Mouse (Mus musculus) macrophage (primary cell): ENCODE measurements around the gene Gpsm1. TPM values are rescaled to one million over a fixed set of nuclear protein-coding genes. Genes with fewer than 3 reads are reported as not detected.

Source experiments
- H3K27ac ChIP-seq: fragments of 350-480 bp; formaldehyde crosslinking; 2 replicates; pipeline ENCODE4 v1.9.0; 2021
- H3K36me3 ChIP-seq: fragments of 350-480 bp; formaldehyde crosslinking; 2 replicates; pipeline ENCODE4 v1.9.0; 2021; ENCODE audit errors: inconsistent target
- H3K4me3 ChIP-seq: fragments of 350-480 bp; formaldehyde crosslinking; 2 replicates; pipeline ENCODE4 v1.9.0; 2021; ENCODE audit errors: inconsistent target
- H3K79me2 ChIP-seq: fragments of 350-480 bp; formaldehyde crosslinking; 2 replicates; pipeline ENCODE4 v1.9.0; 2021; ENCODE audit errors: inconsistent target
- WGBS: methylation state at CpG from one replicate; pipeline ENCODE4 v1.1.7; 2026; ENCODE audit warnings: inconsistent platforms; ENCODE audit not compliant: missing documents; 5-methylcytosine and 5-hydroxymethylcytosine counted together
- polyA plus RNA-seq: library from polyadenylated mRNA; stranded (reverse); fragments of 250-400 nt; gene quantifications from 3 replicates; pipeline ENCODE4 v1.2.4, GENCODE M21; 2018; ENCODE audit warnings: inconsistent platforms

Gene Gpsm1
- polyA plus RNA-seq, 1 experiment from 2014 or later: 2.4 TPM

- H3K36me3 ChIP-seq: no peaks in the 10 kb centered on the region
- H3K4me3 ChIP-seq: no peak overlapping the region
- 97% methylated on average over 9 of the region's 9 CpGs for WGBS
- no peak overlapping the region for H3K27ac ChIP-seq
- no peaks in the 10 kb centered on the region for H3K79me2 ChIP-seq
Observed at GRCm38 (mm10) chr2:26319109-26319508, 3.8 kb downstream of the Gpsm1 start.

DNA sequence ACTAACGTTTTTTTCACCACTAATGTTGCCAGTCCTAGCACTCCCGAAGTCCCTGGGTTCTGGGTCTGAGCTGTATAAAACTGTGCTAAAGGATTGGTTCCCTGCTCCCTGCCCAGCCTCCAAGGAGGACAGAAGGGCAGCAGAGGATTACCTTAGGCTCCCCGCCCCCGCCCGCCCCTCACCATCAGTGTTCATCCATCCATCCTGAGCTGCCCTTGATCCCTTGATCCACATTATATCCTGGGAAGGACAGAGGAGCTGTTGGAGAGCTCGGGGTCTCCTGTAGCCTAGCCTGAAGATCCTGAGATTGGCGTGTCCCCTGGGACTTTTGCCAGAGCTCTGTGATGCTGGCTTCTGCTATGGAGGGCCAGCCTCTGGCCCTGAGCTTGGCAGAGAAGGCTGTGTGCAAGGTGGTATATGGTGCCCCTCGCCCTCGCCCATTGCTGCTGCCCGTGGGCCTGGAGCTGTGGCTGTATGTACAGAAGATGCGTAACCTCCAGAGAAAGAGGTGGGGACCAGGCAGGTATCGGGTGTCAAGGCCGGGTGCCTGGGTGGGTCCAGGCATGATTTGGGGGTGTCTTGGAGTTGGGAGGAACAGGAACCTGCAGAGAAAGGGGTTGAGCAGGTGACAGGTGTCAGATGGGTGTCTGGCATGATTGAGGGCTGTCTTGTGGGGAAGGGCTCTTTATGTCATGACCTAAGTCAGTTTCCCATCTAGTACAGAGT lies 4.4 kb downstream of the Gpsm1 start:
- Histone ChIP-seq H3K36me3 (no peaks in the 10 kb centered on the region), H3K4me3 (no peak overlapping the region), H3K79me2 (no peaks in the 10 kb centered on the region), H3K27ac (no peak overlapping the region)
- WGBS: 92% methylated on average over 13 of the region's 13 CpGs

- Histone ChIP-seq H3K27ac (no peak overlapping the region), H3K36me3 (no peaks in the 10 kb centered on the region), H3K79me2 (no peaks in the 10 kb centered on the region), H3K4me3 (no peak overlapping the region)
- 91% methylated on average over 14 of the region's 14 CpGs for WGBS
Observed at GRCm38 (mm10) chr2:26320245-26321185, 5.2 kb downstream of the Gpsm1 start.

GRCm38 (mm10) chr2:26323589-26324325 lies 8.4 kb downstream of the Gpsm1 start:
- Histone ChIP-seq H3K36me3 (no peaks in the 10 kb centered on the region), H3K79me2 (no peaks in the 10 kb centered on the region), H3K27ac (no peak overlapping the region), H3K4me3 (no peak overlapping the region)
- WGBS: 94% methylated on average over 13 of the region's 13 CpGs

DNA sequence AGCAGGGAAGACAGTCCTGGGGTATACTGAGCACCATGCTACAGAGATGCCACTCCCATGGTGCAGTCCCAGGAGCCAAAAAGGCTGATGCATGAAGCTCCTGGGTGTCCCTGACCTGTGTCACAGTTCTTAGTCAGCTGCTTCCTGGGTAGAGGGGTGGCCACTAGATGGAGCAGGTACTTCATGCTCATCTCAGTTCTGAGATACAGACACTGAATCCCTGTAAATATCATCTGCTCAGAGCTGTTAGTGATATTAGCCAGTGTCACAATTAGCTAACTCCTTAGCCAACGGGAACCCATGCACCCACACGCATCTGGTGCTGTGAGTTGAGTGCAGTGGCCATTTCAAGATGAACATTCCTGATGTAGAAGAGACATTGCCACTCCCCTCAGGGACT lies 9.6 kb downstream of the Gpsm1 start:
- Histone ChIP-seq H3K4me3 (no peak overlapping the region), H3K79me2 (no peaks in the 10 kb centered on the region), H3K36me3 (no peaks in the 10 kb centered on the region), H3K27ac (no peak overlapping the region)
- 97% methylated on average over 2 of the region's 2 CpGs for WGBS

GRCm38 (mm10) chr2:26325386-26326181 lies 10.3 kb downstream of the Gpsm1 start:
- Histone ChIP-seq H3K27ac (no peak overlapping the region), H3K79me2 (no peaks in the 10 kb centered on the region), H3K4me3 (no peak overlapping the region), H3K36me3 (no peaks in the 10 kb centered on the region)
- 70% methylated on average over 15 of the region's 15 CpGs for WGBS

DNA sequence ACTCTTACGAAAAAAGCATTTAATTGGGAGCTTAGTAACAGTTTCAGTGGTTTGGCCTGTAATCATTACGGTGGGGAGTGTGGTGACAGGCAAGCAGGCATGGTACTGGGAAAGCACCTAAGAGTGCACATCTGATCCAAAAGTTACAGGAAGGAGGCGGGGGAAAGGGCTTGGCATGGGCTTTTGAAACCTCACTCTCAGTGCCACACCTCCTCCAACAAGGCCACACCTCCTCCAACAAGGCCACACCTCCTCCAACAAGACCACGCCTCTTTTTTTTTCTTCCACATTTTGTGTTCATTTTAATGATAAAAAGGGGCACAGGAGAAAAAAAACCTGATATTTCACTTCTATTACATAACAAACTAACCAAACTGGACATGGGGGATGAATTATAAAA lies 12.5 kb downstream of the Gpsm1 start:
- no peaks in the 10 kb centered on the region for H3K36me3 ChIP-seq
- WGBS: 68% methylated on average over 4 of the region's 4 CpGs
- H3K4me3 ChIP-seq: no peak overlapping the region
- H3K27ac ChIP-seq: no peak overlapping the region
- no peaks in the 10 kb centered on the region for H3K79me2 ChIP-seq

GRCm38 (mm10) chr2:26329402-26329801 lies 14.1 kb downstream of the Gpsm1 start:
- Histone ChIP-seq H3K4me3 (no peak overlapping the region), H3K36me3 (no peaks in the 10 kb centered on the region), H3K79me2 (no peaks in the 10 kb centered on the region), H3K27ac (no peak overlapping the region)
- 92% methylated on average over 8 of the region's 8 CpGs for WGBS

- 94% methylated on average over 4 of the region's 4 CpGs for WGBS
- no peak overlapping the region for H3K27ac ChIP-seq
- no peaks in the 10 kb centered on the region for H3K36me3 ChIP-seq
- no peaks in the 10 kb centered on the region for H3K79me2 ChIP-seq
- no peak overlapping the region for H3K4me3 ChIP-seq
Observed at GRCm38 (mm10) chr2:26330056-26330468, 14.7 kb downstream of the Gpsm1 start.

- H3K79me2 ChIP-seq: no peaks in the 10 kb centered on the region
- 93% methylated on average over 6 of the region's 6 CpGs for WGBS
- no peak overlapping the region for H3K27ac ChIP-seq
- no peak overlapping the region for H3K4me3 ChIP-seq
- no peaks in the 10 kb centered on the region for H3K36me3 ChIP-seq
Observed at GRCm38 (mm10) chr2:26330702-26331101, 15.4 kb downstream of the Gpsm1 start.

DNA sequence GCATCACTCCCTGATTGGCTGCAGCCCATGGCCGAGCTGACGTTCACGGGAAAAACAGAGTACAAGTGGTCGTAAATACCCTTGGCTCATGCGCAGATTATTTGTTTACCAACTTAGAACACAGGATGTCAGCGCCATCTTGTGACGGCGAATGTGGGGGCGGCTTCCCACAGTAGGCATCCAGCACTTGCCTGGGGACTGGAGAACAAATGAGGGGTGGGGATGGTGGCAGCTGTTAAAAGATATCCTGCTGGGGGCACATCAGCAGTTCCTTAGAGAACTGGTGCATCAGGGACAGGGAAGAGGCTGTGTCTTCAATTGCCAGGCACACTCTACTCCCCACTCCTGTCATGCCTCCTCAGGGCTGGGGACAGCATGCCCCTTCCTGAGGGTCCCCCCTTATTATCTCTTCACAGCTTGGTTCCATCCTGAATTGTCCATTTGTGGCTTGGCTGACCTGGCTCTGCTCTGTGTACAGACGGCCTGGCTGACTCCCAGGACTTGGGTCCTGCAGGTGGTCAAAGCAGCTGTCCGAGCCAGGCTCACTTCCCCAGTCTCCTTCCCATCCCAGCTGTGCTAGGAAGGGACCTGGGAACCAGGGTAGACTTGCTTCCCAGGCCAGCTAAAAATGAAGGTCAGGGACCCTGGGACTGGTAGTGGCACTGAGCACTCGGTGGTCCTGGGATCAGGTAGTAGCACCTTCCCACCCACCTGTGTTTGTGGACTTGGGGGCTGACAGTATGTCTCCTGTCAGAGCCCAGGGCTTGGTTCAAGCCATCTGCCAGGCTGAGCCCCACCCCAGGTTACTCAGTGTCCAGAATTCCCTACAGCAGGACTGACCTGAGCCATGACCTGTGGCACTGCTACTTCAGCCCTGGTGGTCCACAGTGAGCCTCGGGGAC lies 23.2 kb downstream of the Gpsm1 start:
- H3K36me3 ChIP-seq: no peaks in the 10 kb centered on the region
- H3K4me3 ChIP-seq: no peak overlapping the region
- 97% methylated on average over 8 of the region's 13 CpGs for WGBS
- H3K79me2 ChIP-seq: no peaks in the 10 kb centered on the region
- H3K27ac ChIP-seq: no peak overlapping the region

DNA sequence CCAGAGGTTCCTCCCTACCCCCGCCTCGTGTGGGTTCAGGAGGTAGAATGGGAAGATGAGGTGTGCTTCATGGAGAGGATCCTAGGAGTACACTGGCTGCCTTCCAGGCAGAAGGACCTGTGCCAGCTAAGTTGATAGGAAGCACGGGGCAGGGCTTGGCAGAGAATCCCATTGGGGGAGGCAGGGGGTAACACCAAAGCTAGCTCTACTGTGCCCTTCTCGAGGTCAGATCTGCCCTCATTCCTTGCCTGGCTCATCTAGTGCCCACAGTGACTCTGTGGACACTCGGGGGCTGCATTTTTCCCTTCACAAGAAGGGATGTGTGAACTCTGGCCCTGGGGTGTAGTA lies 23.9 kb downstream of the Gpsm1 start:
- Histone ChIP-seq H3K4me3 (no peak overlapping the region), H3K36me3 (no peaks in the 10 kb centered on the region), H3K79me2 (no peaks in the 10 kb centered on the region), H3K27ac (no peak overlapping the region)
- 96% methylated on average over 5 of the region's 5 CpGs for WGBS

DNA sequence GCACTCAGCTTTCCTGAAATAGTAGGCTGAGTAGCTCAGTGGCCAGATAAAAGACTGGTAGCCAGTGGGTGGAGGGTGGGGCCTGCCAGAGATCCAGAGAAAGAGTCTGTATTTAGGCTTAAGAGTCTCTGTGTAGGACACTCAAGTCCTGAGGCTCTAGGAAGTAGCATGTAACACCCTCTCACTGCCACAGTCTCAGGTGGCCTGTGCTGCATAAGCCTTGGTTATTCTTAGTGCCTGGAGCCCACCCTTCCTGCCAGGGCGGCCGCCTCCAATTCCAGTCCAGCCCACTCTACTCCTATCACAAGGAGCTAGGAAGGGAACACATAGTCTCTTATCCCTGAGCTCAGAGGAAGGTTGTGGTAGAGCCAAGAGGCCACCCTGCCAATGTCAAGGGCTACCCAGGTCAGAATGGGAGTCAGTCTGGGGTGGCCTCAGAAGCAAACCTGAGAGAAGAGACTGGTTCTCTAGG lies 26.2 kb downstream of the Gpsm1 start:
- Histone ChIP-seq H3K27ac (no peak overlapping the region), H3K79me2 (no peaks in the 10 kb centered on the region), H3K36me3 (no peaks in the 10 kb centered on the region), H3K4me3 (no peak overlapping the region)
- WGBS: 96% methylated on average over 2 of the region's 2 CpGs
